Mouse (Mus musculus) right cerebral cortex, postnatal 4 days (tissue): ENCODE data around the gene Zfp768.
"Not testable (repeated sequence)": the region's sequence is repeated elsewhere in the genome, so short reads cannot be mapped to it uniquely, and the experiment has no call there.

ENCODE experiments used
- DNase-seq: peaks from one replicate; pipeline ENCODE4 v3.0.0-alpha.2; 2022

The Zfp768 gene

GRCm38 (mm10) chr7:127345512-127346325 lies at the start of gene Zfp768:
Zfp768 (minus strand) TSS chr7:127345589.
- peak; percentile 99 for DNase-seq

GRCm38 (mm10) chr7:127393944-127394333 lies 48.5 kb upstream of the Zfp768 start:
- no peak for DNase-seq

GRCm38 (mm10) chr7:127393157-127393943 lies 48.0 kb upstream of the Zfp768 start, which contains the start of gene E430018J23Rik:
E430018J23Rik (minus strand) TSS chr7:127393629.
- peak; percentile 92 for DNase-seq

- DNase-seq, result no peak
These were observed 46.9 kb upstream of the Zfp768 start for GRCm38 (mm10) chr7:127392251-127392824.

GRCm38 (mm10) chr7:127391538-127391937 lies 46.1 kb upstream of the Zfp768 start:
- no peak for DNase-seq

GRCm38 (mm10) chr7:127390306-127390705 lies 44.9 kb upstream of the Zfp768 start:
- DNase-seq, result no peak

- DNase-seq, result not testable (repeated sequence)
These were observed 42.8 kb upstream of the Zfp768 start for GRCm38 (mm10) chr7:127388201-127388600.

- peak; percentile 85 for DNase-seq
These were observed 41.4 kb upstream of the Zfp768 start, which contains the start of gene 9130019O22Rik for GRCm38 (mm10) chr7:127386641-127387392. 9130019O22Rik (minus strand) TSS chr7:127387166.

- DNase-seq, result not testable (repeated sequence)
These were observed 40.2 kb upstream of the Zfp768 start for GRCm38 (mm10) chr7:127385560-127385959.

GRCm38 (mm10) chr7:127378310-127378921 lies 33.0 kb upstream of the Zfp768 start:
- no peak for DNase-seq

GRCm38 (mm10) chr7:127375271-127376245 lies 30.2 kb upstream of the Zfp768 start, which contains the start of gene Zfp747:
Zfp747 (minus strand) TSS chr7:127376050.
- peak; percentile 83 for DNase-seq

- not testable (repeated sequence) for DNase-seq
These were observed 26.5 kb upstream of the Zfp768 start for GRCm38 (mm10) chr7:127371870-127372269.

GRCm38 (mm10) chr7:127371213-127371612 lies 25.8 kb upstream of the Zfp768 start:
- no peak for DNase-seq

- DNase-seq, result no peak
These were observed 20.9 kb upstream of the Zfp768 start for GRCm38 (mm10) chr7:127366249-127366648.

GRCm38 (mm10) chr7:127364166-127364565 lies 18.8 kb upstream of the Zfp768 start:
- DNase-seq, result no peak

GRCm38 (mm10) chr7:127363475-127363921 lies 18.1 kb upstream of the Zfp768 start:
- no peak for DNase-seq

GRCm38 (mm10) chr7:127362418-127362817 lies 17.0 kb upstream of the Zfp768 start:
- not testable (repeated sequence) for DNase-seq

- no peak for DNase-seq
These were observed 16.1 kb upstream of the Zfp768 start for GRCm38 (mm10) chr7:127361449-127361848.

- DNase-seq, result no peak
These were observed 14.9 kb upstream of the Zfp768 start for GRCm38 (mm10) chr7:127360265-127360664.

- DNase-seq, result no peak
These were observed 13.1 kb upstream of the Zfp768 start for GRCm38 (mm10) chr7:127358472-127358871.

GRCm38 (mm10) chr7:127357871-127358270 lies 12.5 kb upstream of the Zfp768 start:
- DNase-seq, result no peak
